Mouse (Mus musculus) CH12.LX (cell line): ENCODE data around the gene Myh3. TPM values are rescaled to one million over a fixed set of nuclear protein-coding genes. Genes with fewer than 3 reads are reported as not detected.

Experiments used
- DNase-seq: peaks from one replicate; pipeline ENCODE4 v3.0.0-alpha.2; 2013; ENCODE audit errors: extremely low read depth
- H3K27ac ChIP-seq: 2 replicates; pipeline ENCODE4 v1.5.1; 2012; ENCODE audit warnings: low read depth, mild to moderate bottlenecking, control low read depth, moderate library complexity; ENCODE audit not compliant: insufficient read depth
- H3K27me3 ChIP-seq: replicated peaks from 2 replicates; pipeline ENCODE3; 2012; ENCODE audit warnings: inconsistent platforms
- H3K36me3 ChIP-seq, 2 experiments: replicated peaks in 1 of 2; 2 replicates each; pipeline versions ENCODE3 to v1.6.1; 2012; ENCODE audit warnings: inconsistent platforms in 1 of 2, low read length in 1 of 2, mild to moderate bottlenecking in 1 of 2, mixed read lengths in 1 of 2, moderate library complexity in 1 of 2; ENCODE audit not compliant: control insufficient read depth in 1 of 2, insufficient read depth in 1 of 2
- H3K4me1 ChIP-seq, 2 experiments: 2 replicates each; pipeline ENCODE4 v1.6.1; 2012; ENCODE audit warnings: inconsistent platforms in 1 of 2, moderate library complexity in 1 of 2; ENCODE audit not compliant: insufficient read depth in 2 of 2, control insufficient read depth in 1 of 2
- H3K4me2 ChIP-seq: 2 replicates; pipeline ENCODE4 v1.6.1; 2012; ENCODE audit warnings: low read depth, mild to moderate bottlenecking, control low read depth; ENCODE audit not compliant: poor library complexity, insufficient read depth, severe bottlenecking
- H3K4me3 ChIP-seq, 3 experiments: fragments of 150-350 bp in 1 of 3; sonication (generic) in 1 of 3; replicated peaks in 1 of 3; 2 replicates each; pipeline versions ENCODE3 to v1.5.1; 2011 to 2012; ENCODE audit warnings: low read depth in 2 of 3, low read length in 2 of 3, mild to moderate bottlenecking in 2 of 3, moderate library complexity in 2 of 3, control low read depth in 1 of 3, improper control_type of control experiment in 1 of 3, inconsistent platforms in 1 of 3, mixed read lengths in 1 of 3; ENCODE audit not compliant: poor library complexity in 1 of 3
- H3K79me2 ChIP-seq: replicated peaks from 2 replicates; pipeline ENCODE4 v1.6.1; 2012; ENCODE audit warnings: mild to moderate bottlenecking, moderate library complexity; ENCODE audit not compliant: control insufficient read depth, poor library complexity, insufficient read depth, severe bottlenecking; ENCODE audit errors: extremely low read depth
- H3K9ac ChIP-seq: 2 replicates; pipeline ENCODE4 v1.6.1; 2012; ENCODE audit warnings: low read depth, mild to moderate bottlenecking, control low read depth, moderate library complexity; ENCODE audit not compliant: insufficient read depth
- H3K9me3 ChIP-seq: replicated peaks from 2 replicates; pipeline ENCODE3; 2012; ENCODE audit warnings: low read length, inconsistent platforms, mixed read lengths
- CHD1 ChIP-seq: IDR thresholded peaks from 2 replicates; pipeline ENCODE4 v1.6.1; 2012; ENCODE audit warnings: low read depth, low read length, improper control_type of control experiment, inconsistent platforms
- CHD2 ChIP-seq: IDR thresholded peaks from 2 replicates; pipeline ENCODE4 v1.6.1; 2011; ENCODE audit warnings: low read length, improper control_type of control experiment
- EP300 ChIP-seq: IDR thresholded peaks from 2 replicates; pipeline ENCODE4 v1.6.1; 2011; ENCODE audit warnings: low read length, improper control_type of control experiment
- ETS1 ChIP-seq: conservative IDR thresholded peaks from 2 replicates; pipeline ENCODE4 v1.6.1; 2012; ENCODE audit warnings: low read depth, mild to moderate bottlenecking, inconsistent platforms, low read length, improper control_type of control experiment, moderate library complexity
- GABPA ChIP-seq: IDR thresholded peaks from 2 replicates; pipeline ENCODE4 v1.6.1; 2012; ENCODE audit warnings: low read depth, low read length, improper control_type of control experiment, inconsistent platforms; ENCODE audit not compliant: insufficient replicate concordance
- HCFC1 ChIP-seq: IDR thresholded peaks from 2 replicates; pipeline ENCODE4 v1.6.1; 2012; ENCODE audit warnings: low read depth, mild to moderate bottlenecking, inconsistent platforms, low read length, improper control_type of control experiment
- IRF4 ChIP-seq: IDR thresholded peaks from 2 replicates; pipeline ENCODE4 v1.6.1; 2014; ENCODE audit warnings: low read depth, mild to moderate bottlenecking, inconsistent platforms, low read length, improper control_type of control experiment
- JUN ChIP-seq: IDR thresholded peaks from 2 replicates; pipeline ENCODE4 v1.6.1; 2011; ENCODE audit warnings: low read depth, mild to moderate bottlenecking, low read length, improper control_type of control experiment, moderate library complexity; ENCODE audit not compliant: insufficient read depth
- JUND ChIP-seq: conservative IDR thresholded peaks from 2 replicates; pipeline ENCODE4 v1.6.1; 2011; ENCODE audit warnings: low read depth, low read length, improper control_type of control experiment
- KAT2A ChIP-seq: IDR thresholded peaks from 2 replicates; pipeline ENCODE4 v1.6.1; 2012; ENCODE audit warnings: low read length, improper control_type of control experiment, inconsistent platforms; ENCODE audit not compliant: insufficient replicate concordance
- MAX ChIP-seq: IDR thresholded peaks from 2 replicates; pipeline ENCODE4 v1.6.1; 2011; ENCODE audit warnings: low read length, improper control_type of control experiment
- MAZ ChIP-seq: IDR thresholded peaks from 2 replicates; pipeline ENCODE4 v1.6.1; 2012; ENCODE audit warnings: low read depth, mild to moderate bottlenecking, inconsistent platforms, low read length, improper control_type of control experiment, moderate library complexity
- MEF2A ChIP-seq: IDR thresholded peaks from 2 replicates; pipeline ENCODE4 v1.6.1; 2014; ENCODE audit warnings: low read depth, mild to moderate bottlenecking, inconsistent platforms, low read length, improper control_type of control experiment, borderline replicate concordance
- MXI1 ChIP-seq: IDR thresholded peaks from 2 replicates; pipeline ENCODE4 v1.6.1; 2011; ENCODE audit warnings: mild to moderate bottlenecking, low read depth, low read length, improper control_type of control experiment
- NRF1 ChIP-seq: IDR thresholded peaks from 2 replicates; pipeline ENCODE4 v1.6.1; 2014; ENCODE audit warnings: low read depth, mild to moderate bottlenecking, inconsistent platforms, low read length, improper control_type of control experiment, moderate library complexity
- RAD21 ChIP-seq: IDR thresholded peaks from 2 replicates; pipeline ENCODE4 v1.6.1; 2011; ENCODE audit warnings: low read depth, mild to moderate bottlenecking, low read length, improper control_type of control experiment, moderate library complexity
- SMC3 ChIP-seq: IDR thresholded peaks from 2 replicates; pipeline ENCODE4 v1.6.1; 2011; ENCODE audit warnings: low read depth, low read length, improper control_type of control experiment
- TCF12 ChIP-seq: IDR thresholded peaks from 2 replicates; pipeline ENCODE4 v1.6.1; 2014; ENCODE audit warnings: low read depth, mild to moderate bottlenecking, inconsistent platforms, low read length, improper control_type of control experiment
- UBTF ChIP-seq: IDR thresholded peaks from 2 replicates; pipeline ENCODE4 v1.6.1; 2012; ENCODE audit warnings: low read depth, mild to moderate bottlenecking, inconsistent platforms, low read length, improper control_type of control experiment, moderate library complexity
- USF2 ChIP-seq: conservative IDR thresholded peaks from 2 replicates; pipeline ENCODE4 v1.6.1; 2011; ENCODE audit warnings: low read depth, low read length, improper control_type of control experiment
- ZC3H11A ChIP-seq: IDR thresholded peaks from 2 replicates; pipeline ENCODE4 v1.6.1; 2012; ENCODE audit warnings: low read depth, mild to moderate bottlenecking, inconsistent platforms, low read length, improper control_type of control experiment
- ZKSCAN1 ChIP-seq: IDR thresholded peaks from 2 replicates; pipeline ENCODE4 v1.6.1; 2012; ENCODE audit warnings: low read depth, inconsistent platforms, low read length, improper control_type of control experiment, borderline replicate concordance
- ZMIZ1 ChIP-seq: IDR thresholded peaks from 2 replicates; pipeline ENCODE4 v1.6.1; 2012; ENCODE audit warnings: low read depth, mild to moderate bottlenecking, inconsistent platforms, low read length, improper control_type of control experiment
- ZNF384 ChIP-seq: IDR thresholded peaks from 2 replicates; pipeline ENCODE4 v1.6.1; 2012; ENCODE audit warnings: low read depth, low read length, improper control_type of control experiment, inconsistent platforms
- dilution Hi-C: fragments of 300-500 bp; cut with MboI; formaldehyde crosslinking; loops from 2 replicates; pipeline ENCODE4 v1.14.3; 2020; ENCODE audit warnings: low sequenced_read_pairs; ENCODE audit not compliant: extremely low pct_unique_long_range_greater_than_20kb, extremely low pct_ligation_motif_present
- in situ Hi-C: fragments of 300-500 bp; cut with MboI; formaldehyde crosslinking; loops from 3 replicates; pipeline ENCODE4 v1.14.3; 2019; ENCODE audit warnings: low sequenced_read_pairs, low pct_ligation_motif_present, low pct_unique_long_range_greater_than_20kb, mixed read lengths
- polyA plus RNA-seq: library from polyadenylated mRNA; unstranded; fragments of >175 nt; gene quantifications from 2 replicates; pipeline ENCODE4 v1.2.1, GENCODE M21; 2012; ENCODE audit warnings: low read depth; ENCODE audit not compliant: insufficient read length
- total RNA-seq, 2 experiments: library from RNA; depleted of rRNA; stranded (reverse); fragments of 300-350 nt in 1 of 2; fragments of >200 nt in 1 of 2; gene quantifications; 2 replicates each; pipeline ENCODE4 v1.2.3; 2012 to 2014

Gene Myh3
- total and polyA plus RNA-seq, 3 experiments = 0.12 to 0.64 (median 0.26) TPM

DNA sequence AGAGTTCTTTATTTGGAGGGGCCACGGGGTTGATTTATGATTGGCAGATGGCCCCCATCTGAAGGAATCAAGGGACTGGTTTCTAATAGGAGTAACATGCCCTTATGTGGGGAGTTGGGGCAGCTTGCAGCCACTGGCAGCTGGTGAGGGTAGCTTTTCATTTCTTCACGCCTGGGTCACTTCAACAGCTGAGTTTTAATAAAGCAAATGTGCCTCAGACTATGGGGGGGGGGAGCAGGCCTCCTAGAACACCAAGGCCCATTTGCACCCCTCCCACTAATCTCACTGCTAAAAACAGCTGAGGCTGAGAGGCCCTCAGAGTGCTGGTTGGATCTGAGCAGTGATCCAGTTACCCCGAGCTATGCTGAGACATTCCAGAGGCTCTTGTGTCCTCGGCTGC is 27.6 kb downstream of the Myh3 start:
- Histone ChIP-seq H3K27me3 (peaks cover 2% of the 10 kb centered on the region), H3K4me1 (peaks cover 11 to 14% of the 10 kb centered on the region in 2 experiments), H3K79me2 (no peaks in the 10 kb centered on the region), H3K9ac (no peak overlapping the region), H3K36me3 (no peaks in the 10 kb centered on the region), H3K4me2 (no peak overlapping the region), H3K9me3 (no peaks in the 10 kb centered on the region), H3K4me3 (no peak overlapping the region), H3K27ac (no peak overlapping the region)
- in situ Hi-C loops (loop anchor here (5.0 kb wide), 1 partner anchor 78 kb away; the partner anchor contains the start of gene Tmem220), dilution Hi-C loops (no loop called here)
- TF ChIP-seq JUND (no peak), ZMIZ1 (no peak), ZKSCAN1 (no peak), ZNF384 (no peak), JUN (no peak), EP300 (no peak), NRF1 (no peak), RAD21 (no peak), SMC3 (no peak), MXI1 (no peak), CHD2 (no peak), MAX (no peak), KAT2A (no peak)
- no peak for DNase-seq

GRCm38 (mm10) chr11:67106973-67107372 is 28.9 kb downstream of the Myh3 start:
- peaks cover 2% of the 10 kb centered on the region for H3K27me3 ChIP-seq
- H3K4me2 ChIP-seq = no peak overlapping the region
- no peak overlapping the region for H3K27ac ChIP-seq
- in situ Hi-C loops (loop anchor here (5.0 kb wide), 1 partner anchor 80 kb away; the partner anchor contains the start of gene Tmem220), dilution Hi-C loops (no loop called here)
- no peaks in the 10 kb centered on the region for H3K36me3 ChIP-seq
- H3K4me1 ChIP-seq = peaks cover 11 to 22% of the 10 kb centered on the region in 2 experiments
- no peaks in the 10 kb centered on the region for H3K79me2 ChIP-seq
- DNase-seq = no peak
- TF ChIP-seq EP300 (no peak), ZC3H11A (no peak), SMC3 (no peak), NRF1 (no peak), MEF2A (no peak), MAZ (no peak), TCF12 (no peak), ZMIZ1 (no peak), HCFC1 (no peak), UBTF (no peak), GABPA (no peak), ZKSCAN1 (no peak), ETS1 (no peak), IRF4 (no peak), USF2 (no peak), CHD1 (no peak)
- H3K9ac ChIP-seq = no peak overlapping the region
- H3K4me3 ChIP-seq = no peak overlapping the region
- H3K9me3 ChIP-seq = no peaks in the 10 kb centered on the region
